Mouse (Mus musculus) liver, embryonic 16.5 days (tissue): ENCODE measurements around the gene Samd4b. TPM values are rescaled to one million over a fixed set of nuclear protein-coding genes. Genes with fewer than 3 reads are reported as not detected.

Experiments
- ATAC-seq: fragments of 200-750 bp; cut with Nextera tagmentation; 2 replicates; pipeline ENCODE4 v1.8.0; 2017; ENCODE audit warnings: low read depth, mild to moderate bottlenecking, moderate number of reproducible peaks, moderate library complexity
- H3K27ac ChIP-seq: fragments of 300-500 bp; sonication (generic); 2 replicates; pipeline ENCODE4 v1.5.1; 2014; ENCODE audit warnings: mild to moderate bottlenecking, low read length
- H3K27me3 ChIP-seq: fragments of 300-500 bp; sonication (generic); 2 replicates; pipeline ENCODE4 v1.6.1; 2014; ENCODE audit warnings: low read depth, low read length, mixed read lengths; ENCODE audit not compliant: control insufficient read depth, insufficient read depth
- H3K36me3 ChIP-seq: fragments of 300-500 bp; sonication (generic); 2 replicates; pipeline ENCODE4 v1.6.1; 2014; ENCODE audit warnings: mild to moderate bottlenecking; ENCODE audit not compliant: control insufficient read depth, insufficient read depth
- H3K4me1 ChIP-seq: fragments of 300-500 bp; sonication (generic); 2 replicates; pipeline ENCODE4 v1.6.1; 2014; ENCODE audit warnings: low read depth, low read length, mixed read lengths; ENCODE audit not compliant: control insufficient read depth
- H3K4me2 ChIP-seq: fragments of 300-500 bp; sonication (generic); 2 replicates; pipeline ENCODE4 v1.6.1; 2014; ENCODE audit warnings: low read depth, low read length, mixed read lengths
- H3K4me3 ChIP-seq: fragments of 300-500 bp; sonication (generic); 2 replicates; pipeline ENCODE4 v1.5.1; 2014; ENCODE audit warnings: low read depth, mild to moderate bottlenecking, low read length
- H3K9ac ChIP-seq: fragments of 300-500 bp; sonication (generic); 2 replicates; pipeline ENCODE4 v1.6.1; 2014; ENCODE audit warnings: low read depth, low read length
- H3K9me3 ChIP-seq: fragments of 300-500 bp; sonication (generic); replicated peaks from 2 replicates; pipeline ENCODE4 v1.6.1; 2016; ENCODE audit warnings: low read length; ENCODE audit not compliant: control insufficient read depth
- WGBS: fragments of 180-500 bp; shearing (Covaris S2); extraction: QIAGEN DNeasy Blood & Tissue Kit; methylation state at CpG from one replicate; pipeline ENCODE4 v1.1.7; 2014; ENCODE audit not compliant: insufficient replicate concordance; 5-methylcytosine and 5-hydroxymethylcytosine counted together
- polyA plus RNA-seq: library from polyadenylated mRNA; unstranded; fragments of >200 nt; fragmentation: Nextera tagmentation; extraction: Ambion mirVana; gene quantifications from 2 replicates; pipeline ENCODE4 v1.2.1, GENCODE M21; 2015

Gene Samd4b
- polyA plus RNA-seq, 1 experiment from 2014 or later = 3.5 TPM

DNA sequence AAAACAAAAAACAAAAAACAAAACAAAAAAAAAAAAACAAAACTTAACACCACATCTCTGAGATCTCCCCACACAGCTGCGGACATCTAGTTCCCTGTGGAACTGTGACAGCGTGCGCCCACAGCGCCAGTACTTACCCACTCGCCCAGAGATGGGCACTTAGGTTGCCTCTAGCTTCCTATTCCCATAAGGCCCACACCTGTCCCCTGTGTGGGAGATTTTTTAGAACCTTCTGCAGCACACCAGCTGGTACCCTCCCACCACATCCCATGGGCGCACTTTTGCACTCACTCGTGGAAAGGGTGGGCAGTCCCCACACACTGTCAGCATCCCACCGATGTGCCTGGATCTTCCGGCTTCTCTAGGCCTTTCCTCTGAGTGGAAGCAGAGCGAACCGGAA is 115.1 kb downstream of the Samd4b start:
- WGBS = 72% methylated on average over 11 of the region's 11 CpGs
- Histone ChIP-seq H3K9me3 (no peaks in the 10 kb centered on the region), H3K4me3 (no peak overlapping the region), H3K27me3 (no peaks in the 10 kb centered on the region; the same call in none of the 2 replicates), H3K36me3 (no peaks in the 10 kb centered on the region), H3K27ac (no peak overlapping the region), H3K9ac (no peak overlapping the region), H3K4me2 (no peak overlapping the region), H3K4me1 (no peaks in the 10 kb centered on the region)
- ATAC-seq = no peak

DNA sequence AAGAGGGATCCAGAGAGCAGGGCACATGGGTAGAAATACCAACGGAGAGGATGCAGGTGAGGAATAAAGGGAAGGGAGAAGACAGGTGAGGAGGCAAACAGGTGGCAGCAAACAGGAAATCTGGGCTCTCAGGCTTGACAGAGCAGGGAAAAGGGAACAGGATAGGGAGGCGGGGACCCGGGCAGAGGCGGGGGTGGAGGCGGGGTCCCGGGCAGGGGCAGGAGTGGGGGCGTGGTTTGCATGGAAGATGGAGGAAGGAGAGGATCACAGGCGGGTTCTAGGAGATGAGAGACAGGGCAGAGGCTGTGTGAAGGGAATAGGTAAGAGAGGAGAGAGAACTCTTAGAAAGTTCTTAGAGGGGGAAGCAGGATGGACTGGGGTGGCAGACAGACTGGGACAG is 119.1 kb downstream of the Samd4b start:
- WGBS = 7% methylated on average over 8 of the region's 8 CpGs
- no peak overlapping the region for H3K27ac ChIP-seq
- no peaks in the 10 kb centered on the region for H3K27me3 ChIP-seq
- no peak overlapping the region for H3K9ac ChIP-seq
- no peak overlapping the region for H3K4me2 ChIP-seq
- H3K4me1 ChIP-seq = no peaks in the 10 kb centered on the region
- no peaks in the 10 kb centered on the region for H3K9me3 ChIP-seq
- no peaks in the 10 kb centered on the region for H3K36me3 ChIP-seq
- ATAC-seq = no peak
- H3K4me3 ChIP-seq = no peak overlapping the region

DNA sequence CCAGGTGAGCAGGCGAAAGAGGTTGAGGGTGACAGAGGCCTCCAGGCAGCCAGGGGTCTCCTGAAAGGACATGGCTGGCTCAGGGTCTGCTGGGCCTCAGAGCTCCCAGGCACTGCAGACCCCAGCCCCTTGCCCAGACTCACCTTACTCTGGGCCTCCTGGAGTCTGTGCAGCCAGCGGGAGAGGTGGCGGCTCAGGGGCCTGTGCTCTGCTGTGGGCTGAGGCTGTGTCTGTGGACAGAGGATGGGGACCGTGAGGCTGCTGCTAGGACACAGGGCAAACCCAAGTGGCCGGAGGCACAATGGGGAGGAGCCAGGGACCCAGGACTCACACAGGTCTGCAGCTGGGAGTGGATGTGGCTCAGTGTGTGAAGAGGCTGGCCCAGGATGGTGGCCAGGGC is 120.6 kb downstream of the Samd4b start:
- Histone ChIP-seq H3K4me2 (no peak overlapping the region), H3K4me3 (no peak overlapping the region), H3K4me1 (no peaks in the 10 kb centered on the region), H3K27ac (no peak overlapping the region), H3K27me3 (no peaks in the 10 kb centered on the region), H3K9me3 (no peaks in the 10 kb centered on the region), H3K9ac (no peak overlapping the region), H3K36me3 (no peaks in the 10 kb centered on the region)
- ATAC-seq = no peak
- WGBS = 71% methylated on average over 5 of the region's 5 CpGs

DNA sequence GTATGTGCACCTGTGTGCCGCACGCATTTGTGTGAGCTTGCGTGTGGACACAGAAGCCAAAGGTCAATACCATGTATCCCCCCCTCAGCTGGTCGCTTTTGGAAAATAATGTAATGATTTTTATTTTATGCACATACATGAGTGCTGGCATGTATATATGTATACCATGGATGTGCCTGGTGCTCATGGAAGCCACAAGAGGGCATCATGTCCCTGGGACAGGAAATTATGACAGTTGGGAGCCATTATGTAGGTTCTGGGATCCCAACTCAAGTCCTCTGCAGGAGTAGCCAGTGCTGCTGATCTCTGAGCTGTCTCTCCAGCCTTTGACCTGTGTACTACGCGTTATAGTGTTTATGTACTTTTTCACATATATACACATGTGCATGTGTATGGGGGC is 121.8 kb downstream of the Samd4b start:
- Histone ChIP-seq H3K27ac (no peak overlapping the region), H3K27me3 (no peaks in the 10 kb centered on the region), H3K4me3 (no peak overlapping the region), H3K9me3 (no peaks in the 10 kb centered on the region), H3K36me3 (no peaks in the 10 kb centered on the region), H3K4me1 (no peaks in the 10 kb centered on the region), H3K9ac (no peak overlapping the region), H3K4me2 (no peak overlapping the region)
- ATAC-seq = no peak
- WGBS = 77% methylated on average over 6 of the region's 6 CpGs

DNA sequence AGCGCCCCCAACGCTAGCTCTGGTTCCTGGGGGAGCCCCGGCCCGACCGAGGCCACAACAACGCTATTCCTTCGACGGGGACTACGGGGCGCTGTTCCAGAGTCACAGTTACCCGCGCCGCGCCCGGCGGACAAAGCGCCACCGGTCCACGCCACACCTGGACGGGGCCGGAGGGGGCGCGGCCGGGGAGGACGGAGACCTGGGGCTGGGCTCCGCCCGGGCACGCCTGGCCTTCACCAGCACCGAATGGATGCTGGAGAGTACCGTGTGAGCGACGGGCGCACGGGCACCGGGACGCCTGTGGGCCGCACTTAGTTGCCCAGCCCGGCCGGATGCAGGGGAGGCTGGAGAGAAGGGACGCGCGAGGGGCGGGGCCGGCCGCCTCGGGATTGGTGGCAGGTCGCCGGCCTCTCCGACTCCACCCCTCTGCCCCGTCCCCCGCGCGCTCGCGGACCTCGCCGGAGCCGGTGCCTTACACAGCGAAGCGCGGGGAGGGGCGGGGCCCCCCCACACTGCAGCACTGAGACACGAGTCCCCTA is 130.7 kb downstream of the Samd4b start:
- 7% methylated on average over 56 of the region's 63 CpGs for WGBS

DNA sequence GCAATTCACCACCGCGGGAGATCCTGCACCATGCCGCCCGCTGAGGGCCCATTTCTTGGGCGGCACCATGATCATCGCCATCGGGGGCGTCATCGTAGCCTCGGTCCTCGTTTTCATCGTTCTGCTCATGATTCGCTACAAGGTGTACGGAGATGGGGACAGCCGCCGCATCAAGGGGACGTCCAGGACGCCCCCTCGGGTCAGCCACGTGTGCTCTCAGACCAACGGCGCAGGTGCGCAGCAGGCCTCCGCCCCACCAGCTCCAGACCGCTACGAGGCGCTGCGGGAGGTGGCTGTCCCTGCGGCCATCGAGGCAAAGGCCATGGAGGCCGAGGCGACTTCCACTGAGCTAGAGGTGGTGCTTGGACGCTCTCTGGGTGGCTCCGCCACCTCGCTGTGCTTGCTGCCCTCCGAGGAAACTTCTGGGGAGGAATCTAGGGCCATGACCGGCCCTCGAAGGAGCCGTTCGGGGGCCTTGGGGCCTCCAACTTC is 131.2 kb downstream of the Samd4b start:
- Histone ChIP-seq H3K36me3 (no peaks in the 10 kb centered on the region), H3K4me2 (peak overlapping the region; percentile 71), H3K4me1 (peaks cover 2% of the 10 kb centered on the region; the same call in 1 of the 2 replicates), H3K4me3 (peak overlapping the region; percentile 56), H3K9ac (peak overlapping the region; percentile 21), H3K27me3 (peaks cover 17% of the 10 kb centered on the region), H3K9me3 (no peaks in the 10 kb centered on the region), H3K27ac (no peak overlapping the region)
- no peak for ATAC-seq
- 54% methylated on average over 40 of the region's 40 CpGs for WGBS

More for the DNA sequence above, 130.7 kb downstream of the Samd4b start:
- no peaks in the 10 kb centered on the region for H3K9me3 ChIP-seq
- H3K9ac ChIP-seq = peak overlapping the region; percentile 21
- H3K36me3 ChIP-seq = no peaks in the 10 kb centered on the region
- peak overlapping the region; percentile 56 for H3K4me3 ChIP-seq
- H3K27ac ChIP-seq = no peak overlapping the region
- peak overlapping the region; percentile 71 for H3K4me2 ChIP-seq
- H3K4me1 ChIP-seq = peaks cover 2% of the 10 kb centered on the region; the same call in 1 of the 2 replicates
- peak; percentile 65 for ATAC-seq
- H3K27me3 ChIP-seq = peaks cover 17% of the 10 kb centered on the region

DNA sequence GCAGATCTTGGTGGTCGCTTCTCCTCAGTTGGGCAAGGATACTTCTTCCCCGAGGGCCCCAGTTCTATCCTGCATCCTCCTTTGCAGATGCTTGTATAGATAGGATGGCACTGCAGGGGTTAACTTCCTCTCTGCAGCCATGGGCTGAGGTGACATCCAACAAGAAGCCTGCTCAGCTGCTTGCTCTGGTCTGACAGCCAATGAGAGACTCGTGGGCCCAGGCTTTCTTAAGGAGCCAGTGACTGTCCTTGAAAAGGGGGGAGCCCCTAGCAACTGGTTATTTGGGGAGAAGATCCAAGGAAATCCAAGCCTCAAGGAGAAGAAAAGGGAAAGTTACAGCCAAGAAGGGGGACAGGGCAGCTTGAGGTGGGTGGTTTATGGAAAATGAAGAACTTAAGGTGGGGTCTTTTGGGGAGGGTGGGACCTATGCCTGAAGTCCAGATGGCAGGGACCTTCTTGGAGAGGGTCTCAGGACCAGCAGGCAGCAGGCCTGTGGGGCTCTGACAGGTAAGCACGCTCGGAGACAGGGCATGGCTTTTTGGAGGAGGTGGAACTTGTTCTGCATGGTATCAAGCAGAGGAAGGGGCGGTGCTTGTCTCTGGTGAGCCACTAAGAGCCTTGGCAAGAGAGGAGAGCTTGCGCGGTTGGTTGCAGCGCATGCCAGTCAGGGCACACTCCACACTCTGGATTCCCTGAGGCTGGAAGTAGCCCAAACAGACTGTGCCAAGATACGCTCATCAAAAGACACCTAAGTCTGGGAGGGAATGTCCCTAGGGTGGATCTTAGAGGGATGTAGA is 133.3 kb downstream of the Samd4b start:
- Histone ChIP-seq H3K36me3 (no peaks in the 10 kb centered on the region), H3K4me3 (no peak overlapping the region), H3K27ac (no peak overlapping the region), H3K4me2 (no peak overlapping the region), H3K9ac (no peak overlapping the region), H3K4me1 (peaks cover 2% of the 10 kb centered on the region; the same call in 1 of the 2 replicates), H3K27me3 (peaks cover 17% of the 10 kb centered on the region), H3K9me3 (no peaks in the 10 kb centered on the region)
- ATAC-seq = peak; percentile 39; the same call in 1 of the 2 replicates
- 44% methylated on average over 10 of the region's 10 CpGs for WGBS

DNA sequence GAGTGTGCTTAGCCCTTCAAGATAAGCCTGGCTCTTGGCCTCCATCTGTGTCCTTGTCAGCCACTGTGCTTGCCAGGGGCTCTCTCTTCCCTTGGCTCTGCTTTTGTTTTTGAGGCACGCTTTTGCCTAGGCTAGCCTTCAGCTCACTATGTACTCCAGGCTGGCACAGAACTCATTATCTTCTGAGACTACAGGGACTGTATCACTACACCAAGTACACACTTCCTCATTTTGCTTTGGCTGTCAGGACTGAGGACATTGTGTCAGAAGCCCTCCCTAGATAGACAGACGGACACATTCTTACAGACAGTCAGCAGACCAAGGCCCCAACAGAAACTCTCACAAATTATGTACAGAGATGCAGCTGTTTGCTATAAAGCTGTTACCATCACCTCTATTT is 135.2 kb downstream of the Samd4b start:
- Histone ChIP-seq H3K4me1 (peaks cover 2% of the 10 kb centered on the region; the same call in 1 of the 2 replicates), H3K9ac (no peak overlapping the region), H3K4me3 (no peak overlapping the region), H3K9me3 (no peaks in the 10 kb centered on the region), H3K4me2 (no peak overlapping the region), H3K27ac (no peak overlapping the region), H3K27me3 (peaks cover 14% of the 10 kb centered on the region), H3K36me3 (no peaks in the 10 kb centered on the region)
- 58% methylated on average over 2 of the region's 2 CpGs for WGBS
- no peak for ATAC-seq

DNA sequence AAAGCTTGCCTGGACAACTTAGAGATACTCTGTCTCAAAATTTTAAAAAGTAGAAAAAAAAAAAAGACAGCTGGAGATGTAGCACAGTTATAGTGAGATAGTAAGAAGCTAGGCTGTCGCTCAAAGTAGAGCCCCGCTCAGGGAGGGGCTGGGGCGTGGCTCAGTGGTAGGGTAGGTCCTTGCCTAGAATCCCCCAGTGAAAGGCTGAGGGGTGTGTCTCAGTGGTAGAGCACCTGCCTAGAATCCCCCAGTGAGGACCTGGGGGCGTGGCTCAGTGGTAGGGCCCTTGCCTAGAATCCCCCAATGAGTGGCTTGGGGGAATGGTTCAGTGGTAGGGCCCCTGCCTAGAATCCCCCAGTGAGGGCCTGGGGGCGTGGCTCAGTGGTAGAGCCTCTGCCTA is 137.6 kb downstream of the Samd4b start:
- WGBS = 71% methylated on average over 4 of the region's 5 CpGs
- H3K9me3 ChIP-seq = no peaks in the 10 kb centered on the region

More for the DNA sequence above, 137.6 kb downstream of the Samd4b start:
- no peaks in the 10 kb centered on the region for H3K27me3 ChIP-seq
- no peak for ATAC-seq
- no peak overlapping the region for H3K4me2 ChIP-seq
- no peak overlapping the region for H3K27ac ChIP-seq
- no peak overlapping the region for H3K9ac ChIP-seq
- no peaks in the 10 kb centered on the region for H3K4me1 ChIP-seq
- no peaks in the 10 kb centered on the region for H3K36me3 ChIP-seq
- H3K4me3 ChIP-seq = no peak overlapping the region
